Mouse (Mus musculus) cerebellum, adult 2 months (tissue): ENCODE measurements around the gene Anapc15-ps.

Experiments used
- CTCF ChIP-seq: fragments of 200-500 bp; IDR thresholded peaks from 2 replicates; pipeline ENCODE4 v1.5.1; 2011; ENCODE audit warnings: low read depth, mild to moderate bottlenecking, control low read depth, low read length, moderate library complexity, borderline replicate concordance; ENCODE audit not compliant: insufficient read depth
- POLR2A ChIP-seq: fragments of 200-500 bp; IDR thresholded peaks from 2 replicates; pipeline ENCODE4 v1.6.1; 2011; ENCODE audit warnings: low read length, control low read depth, borderline replicate concordance; ENCODE audit not compliant: insufficient read depth

DNA sequence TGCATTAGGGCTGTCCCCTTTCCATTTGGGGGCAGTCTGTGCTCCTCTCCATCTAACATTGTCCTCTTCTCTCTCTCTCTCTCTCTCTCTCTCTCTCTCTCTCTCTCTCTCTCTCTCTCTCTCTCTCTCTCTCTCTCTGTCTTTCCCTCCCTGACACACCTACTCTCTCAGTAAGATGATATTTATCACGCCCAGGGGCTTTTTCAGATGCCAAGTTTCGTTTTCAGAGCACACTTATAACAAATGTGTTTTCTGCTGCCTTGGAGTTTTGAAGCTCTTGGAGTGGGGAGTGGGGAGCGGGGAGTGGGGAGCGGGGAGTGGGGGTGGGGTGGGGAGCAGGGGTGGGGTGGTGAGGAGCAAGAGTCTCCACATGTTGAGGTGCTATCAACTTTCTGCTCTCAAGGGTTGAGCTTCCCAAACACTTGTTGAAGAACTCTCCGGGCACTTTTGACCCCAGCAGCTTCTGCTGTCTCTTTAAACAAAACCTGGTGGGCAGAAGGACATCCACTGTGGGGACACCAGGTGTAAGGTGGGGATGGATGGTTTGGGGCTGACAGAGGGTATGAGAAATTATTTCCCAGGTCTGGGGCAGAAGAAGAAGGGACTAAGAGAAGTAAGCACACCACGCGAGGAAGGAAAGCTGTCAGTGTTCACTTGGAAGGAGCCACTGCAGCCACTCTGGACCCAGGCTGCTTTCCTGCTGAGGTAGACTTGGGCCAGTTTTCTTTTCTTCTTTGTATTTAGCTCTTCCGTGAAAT, 36.8 kb upstream of the Anapc15-ps start:
- no peak for TF ChIP-seq CTCF
- no peak for TF ChIP-seq POLR2A
